Mouse (Mus musculus): ENCODE measurements at regions not wholly inside any gene's neighbourhood (a gene's known extent, or its start where the extent isn't known, plus 50 kb on each side); places are given as distances from the start of the nearest gene placed in this dataset.

DNA sequence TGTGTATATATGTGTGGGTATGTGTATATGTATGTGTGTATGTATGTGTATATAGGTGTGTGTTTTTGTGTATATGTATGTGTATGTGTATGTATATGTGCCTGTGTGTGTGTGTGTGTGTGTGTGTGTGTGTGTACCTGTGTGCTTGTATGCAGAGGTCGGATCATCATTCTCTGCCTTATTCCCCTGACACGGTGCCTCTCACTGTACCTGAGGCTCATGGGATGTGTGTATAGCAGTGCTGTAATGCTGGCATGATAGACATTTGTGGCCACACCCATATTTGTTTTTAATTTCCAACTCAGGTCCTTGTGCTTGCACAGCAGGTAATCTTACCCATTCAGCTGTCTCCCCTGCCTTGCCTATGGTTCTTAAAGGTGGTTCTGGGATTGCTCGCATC lies 402.1 kb upstream of the Tmpo start:
- DNase-seq (ENCODE audit: extremely low spot score): no peak

DNA sequence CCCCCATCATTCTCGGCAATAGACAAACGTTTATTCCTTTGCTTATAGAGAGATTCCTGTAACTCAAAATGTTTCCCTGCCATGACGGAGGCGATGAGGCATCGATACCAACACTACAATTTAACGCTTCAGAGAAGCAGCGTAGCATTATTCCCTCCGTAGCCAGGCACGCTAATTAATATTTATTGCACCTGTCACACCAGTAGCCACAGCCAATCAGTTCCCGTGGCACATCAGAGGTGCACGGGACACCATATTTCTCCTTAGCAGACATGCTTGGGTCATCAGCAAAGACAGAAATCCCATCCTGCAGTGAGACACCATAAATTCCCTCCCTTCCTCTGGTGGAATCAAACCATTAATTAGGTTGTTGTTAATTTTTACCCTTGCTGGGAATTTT lies 399.8 kb upstream of the Tmpo start:
- DNase-seq (ENCODE audit: extremely low spot score): no peak

DNA sequence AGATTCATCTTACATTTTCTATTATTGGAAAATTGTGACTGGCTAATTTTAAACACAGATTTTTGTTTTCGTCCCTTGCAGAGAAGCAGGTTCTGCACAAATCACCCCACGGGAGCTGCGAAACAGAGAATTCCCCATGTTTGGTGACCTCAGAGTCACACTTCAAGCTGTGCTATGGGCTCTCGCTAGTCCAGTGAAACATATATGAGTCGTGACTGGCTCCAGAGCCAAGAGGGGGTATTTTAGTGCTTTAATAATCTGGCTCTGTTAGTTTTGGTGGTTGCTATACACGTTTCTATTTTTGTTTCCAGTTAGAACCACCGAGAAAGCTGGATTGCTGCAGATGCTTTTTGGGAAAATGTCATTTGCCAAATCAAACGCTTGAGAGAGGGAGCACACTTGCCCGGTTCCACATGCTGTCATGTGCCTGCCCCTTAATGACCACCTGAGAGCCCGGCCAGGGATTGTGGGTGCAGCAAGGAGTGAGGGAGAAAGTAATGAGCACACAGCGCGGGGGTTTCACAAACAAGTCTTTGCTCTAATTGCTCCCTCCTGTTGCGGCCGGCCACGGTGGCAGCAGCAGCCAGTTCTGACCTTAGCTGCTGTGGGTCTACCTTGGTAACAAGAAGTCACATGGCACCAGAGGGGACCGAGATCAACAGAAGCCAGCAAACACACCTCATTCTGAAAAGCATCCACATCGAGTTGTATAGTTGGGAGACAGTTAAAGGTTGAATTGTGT lies 394.4 kb upstream of the Tmpo start:
- no peak for DNase-seq (ENCODE audit: extremely low spot score)

DNA sequence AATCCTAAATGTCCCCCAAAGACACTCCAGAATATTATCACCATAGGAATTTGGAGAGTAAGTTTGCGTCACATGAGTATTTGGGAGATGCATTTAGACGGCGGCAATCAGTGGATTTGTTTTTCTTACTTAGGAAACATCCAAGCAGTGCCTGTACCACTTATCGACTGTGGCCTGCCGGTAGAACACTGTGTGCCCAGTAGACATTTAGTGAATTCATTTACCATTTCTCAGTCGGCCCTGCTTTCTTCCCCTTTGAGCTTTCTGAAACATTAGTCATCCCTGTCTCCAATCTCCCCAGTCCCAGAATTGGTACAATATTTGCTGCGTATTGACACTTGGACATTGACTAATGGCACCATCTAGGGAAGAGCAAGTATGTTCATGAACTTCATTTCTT lies 391.7 kb upstream of the Tmpo start:
- no peak for DNase-seq (ENCODE audit: extremely low spot score)

DNA sequence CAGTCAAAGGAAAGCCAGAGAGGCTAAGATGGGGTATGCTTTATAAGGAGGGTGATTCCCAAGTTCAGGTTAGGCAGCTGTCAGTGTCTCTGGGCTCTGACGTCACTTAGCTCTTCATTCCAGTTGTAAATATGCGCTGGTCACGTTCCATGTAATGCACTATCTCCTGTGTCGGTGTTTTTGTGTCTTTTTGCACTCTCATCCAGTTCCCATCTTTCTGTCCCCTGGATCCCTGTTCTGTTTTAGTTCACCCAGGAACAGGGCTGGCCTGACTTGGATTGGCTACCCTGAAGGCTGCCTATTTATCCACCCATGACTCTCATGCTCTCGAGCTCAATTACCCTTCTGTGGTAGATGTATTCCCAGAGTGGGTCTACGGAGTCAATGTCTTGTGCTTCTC lies 387.9 kb upstream of the Tmpo start:
- DNase-seq (ENCODE audit: extremely low spot score): no peak

DNA sequence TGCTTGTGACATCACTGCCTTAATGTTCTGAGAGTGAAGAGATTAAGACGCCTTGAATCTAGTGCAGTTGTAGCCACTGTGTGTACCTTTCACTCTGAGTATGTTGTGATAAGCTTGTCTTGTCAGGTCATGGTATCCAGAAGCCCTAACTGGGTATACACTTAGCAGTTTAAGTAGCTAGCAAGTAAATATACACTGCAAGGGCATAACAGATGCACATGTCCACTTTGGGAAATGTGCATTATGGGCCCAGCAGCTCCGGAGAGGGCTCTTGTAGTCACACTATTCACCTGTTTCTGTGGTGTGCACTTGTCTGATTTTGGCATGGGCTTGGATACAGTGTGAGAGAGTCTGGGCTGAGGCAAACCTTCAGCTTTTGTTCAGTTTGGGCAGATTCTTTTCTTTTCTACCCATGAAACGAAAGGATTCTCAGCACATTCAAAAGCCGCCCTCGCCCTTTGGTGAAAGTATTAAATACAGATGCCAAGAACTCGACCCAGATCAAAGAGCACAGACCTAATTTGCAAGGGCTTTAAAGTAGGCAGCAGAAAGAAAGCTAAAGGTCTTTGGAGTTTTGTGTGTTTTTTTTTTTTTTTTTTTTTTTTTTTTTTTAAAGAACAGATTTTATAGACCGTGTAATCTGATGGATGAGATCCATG lies 385.1 kb upstream of the Tmpo start:
- DNase-seq (ENCODE audit: extremely low spot score): no peak

DNA sequence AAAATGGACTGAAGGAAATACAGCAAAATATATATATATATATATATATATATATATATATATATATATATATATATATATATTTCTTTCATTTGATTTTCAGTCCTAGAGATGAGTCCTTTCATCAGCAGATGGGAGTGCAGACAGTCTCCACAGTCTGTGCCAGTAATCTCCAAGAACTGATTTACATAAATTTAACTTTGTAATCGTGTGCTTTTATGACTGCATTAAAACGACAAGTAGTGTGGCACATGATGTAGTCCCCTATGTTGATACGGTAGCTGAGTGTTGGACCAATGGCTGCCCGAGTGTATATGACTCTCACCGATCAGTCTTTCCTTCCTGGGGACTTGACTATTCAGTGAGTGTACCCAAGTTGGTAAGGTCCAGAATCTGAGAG lies 378.2 kb upstream of the Tmpo start:
- no peak for DNase-seq (ENCODE audit: extremely low spot score)

DNA sequence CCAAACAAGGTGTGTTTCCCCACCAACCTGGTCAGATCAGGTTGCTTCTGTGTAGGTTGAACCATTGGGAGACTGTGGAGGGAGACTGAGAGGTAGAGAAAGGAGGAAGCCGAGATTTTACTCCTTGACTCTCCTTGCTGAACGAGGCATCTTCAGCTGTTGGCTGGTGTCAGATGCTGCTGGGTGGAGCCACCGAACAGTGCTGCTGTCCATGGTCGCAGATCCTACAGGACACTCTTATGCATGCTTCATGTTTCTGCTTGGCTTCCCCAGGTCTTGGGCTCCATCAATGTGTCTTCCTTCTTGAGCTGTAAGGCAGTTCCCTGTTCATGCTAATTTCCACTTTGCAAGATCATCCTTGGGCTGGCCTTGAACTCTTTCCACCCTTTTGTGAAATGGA lies 367.0 kb upstream of the Tmpo start:
- DNase-seq (ENCODE audit: extremely low spot score): no peak

DNA sequence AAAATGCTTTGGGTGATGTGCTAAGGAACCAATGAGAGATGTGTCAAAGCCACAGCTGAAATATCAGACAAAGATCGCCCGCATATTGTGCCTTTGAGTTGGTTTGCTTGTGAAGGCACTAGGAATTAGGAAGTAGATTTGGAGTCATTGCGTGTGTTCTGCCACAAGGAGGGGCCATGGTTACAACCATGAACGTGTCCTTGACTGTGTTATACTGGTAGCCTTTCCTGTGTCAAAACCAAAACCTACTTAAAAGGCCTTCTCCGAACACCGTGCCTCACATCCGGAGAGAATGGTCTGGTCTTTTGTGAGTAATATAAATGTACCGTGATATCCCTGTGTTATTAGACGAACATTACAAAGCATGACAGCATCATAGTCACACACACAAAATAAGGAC lies 365.0 kb upstream of the Tmpo start:
- DNase-seq (ENCODE audit: extremely low spot score): peak; percentile 26

DNA sequence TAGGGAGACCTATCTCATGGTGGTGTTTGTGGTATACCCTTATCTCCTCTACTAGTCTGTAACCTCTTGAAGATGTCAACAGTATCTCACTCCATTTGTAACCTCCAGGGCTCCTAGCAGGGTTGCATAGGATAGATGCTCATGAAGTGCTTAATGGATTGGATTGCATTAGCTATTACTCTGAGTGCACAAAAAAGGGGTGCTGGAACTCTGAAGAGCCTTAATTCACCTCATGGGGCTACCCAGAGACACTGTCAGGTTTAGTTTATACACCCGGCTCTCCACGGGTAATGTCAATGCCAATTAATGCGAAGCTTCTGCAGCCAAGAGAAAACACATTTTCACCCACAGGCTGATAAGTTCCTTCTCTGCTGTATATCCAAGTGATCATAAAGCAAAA lies 364.3 kb upstream of the Tmpo start:
- DNase-seq (ENCODE audit: extremely low spot score): no peak

DNA sequence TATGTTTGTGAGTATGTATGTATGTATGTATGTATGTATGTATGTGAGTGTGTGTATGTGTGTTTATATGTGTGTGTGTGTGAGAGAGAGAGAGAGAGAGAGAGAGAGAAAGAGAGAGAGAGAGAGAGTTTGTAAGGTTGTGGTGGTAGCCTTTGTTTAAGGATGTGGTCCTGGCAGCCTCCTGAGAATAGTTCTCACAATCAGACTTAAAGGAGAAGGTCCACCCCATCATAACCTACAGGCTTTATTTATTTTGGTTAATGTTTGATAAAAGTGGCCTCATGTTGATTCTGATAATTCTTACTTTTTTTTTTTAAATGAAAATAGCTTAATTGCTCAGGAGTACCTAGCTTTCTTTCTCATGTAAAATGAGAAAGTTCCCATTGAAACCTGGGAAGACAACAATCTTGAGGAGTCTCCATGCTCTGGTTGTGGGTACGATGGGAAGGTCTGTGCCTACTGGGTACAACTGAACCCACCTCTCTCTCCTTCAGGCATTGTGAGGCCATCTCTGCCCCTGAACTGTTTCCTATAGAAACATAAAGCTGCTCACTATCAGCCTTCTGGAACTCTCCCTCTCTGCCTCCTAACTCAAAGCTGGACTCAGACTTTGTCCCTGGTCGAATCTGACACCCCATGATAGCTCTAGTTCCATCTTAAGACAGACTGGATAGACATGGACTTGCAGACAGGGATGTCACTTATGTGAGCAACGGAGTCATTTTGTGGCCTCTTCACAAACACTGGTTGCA lies 362.2 kb upstream of the Tmpo start:
- DNase-seq (ENCODE audit: extremely low spot score): no peak

DNA sequence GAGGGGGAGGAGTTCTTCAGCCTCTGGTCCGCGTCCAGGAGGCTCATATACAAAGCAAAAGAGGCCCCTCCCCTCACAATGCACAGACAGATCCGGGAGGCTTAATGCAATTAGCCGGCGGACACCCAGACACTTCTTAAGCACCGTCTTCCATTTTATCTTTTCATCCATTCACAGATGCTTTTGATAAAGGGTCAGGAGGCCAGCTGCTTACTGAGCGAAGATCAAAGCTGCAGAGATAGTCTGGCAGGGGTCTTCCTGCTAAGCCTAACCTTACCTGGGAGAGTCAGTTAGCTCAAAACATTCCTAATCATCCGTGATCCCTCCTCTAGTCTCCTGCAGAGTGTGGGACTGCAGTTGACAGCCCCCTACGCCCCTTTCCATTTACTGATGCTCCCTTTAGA lies 361.1 kb upstream of the Tmpo start:
- DNase-seq (ENCODE audit: extremely low spot score): peak; percentile 20

DNA sequence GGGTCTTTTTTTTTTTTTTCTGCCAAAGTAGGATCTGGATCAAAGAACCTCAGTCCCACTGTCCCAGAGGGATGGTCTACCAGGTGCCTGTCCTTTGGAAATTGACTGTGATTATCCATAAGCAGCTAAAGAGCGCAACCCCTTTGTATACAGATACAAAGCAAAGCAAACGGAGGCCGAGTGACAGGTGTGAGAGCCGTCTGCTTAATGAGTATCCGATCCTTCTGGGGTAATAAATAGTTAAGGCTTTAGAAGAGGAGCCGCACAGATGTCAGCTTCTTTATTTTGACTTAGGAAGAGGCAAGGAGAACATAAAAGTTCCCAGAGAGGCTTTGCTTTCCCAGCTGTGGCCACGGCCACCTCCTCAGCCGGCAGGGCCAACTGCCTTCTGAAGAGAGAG lies 356.1 kb upstream of the Tmpo start:
- DNase-seq (ENCODE audit: extremely low spot score): no peak

DNA sequence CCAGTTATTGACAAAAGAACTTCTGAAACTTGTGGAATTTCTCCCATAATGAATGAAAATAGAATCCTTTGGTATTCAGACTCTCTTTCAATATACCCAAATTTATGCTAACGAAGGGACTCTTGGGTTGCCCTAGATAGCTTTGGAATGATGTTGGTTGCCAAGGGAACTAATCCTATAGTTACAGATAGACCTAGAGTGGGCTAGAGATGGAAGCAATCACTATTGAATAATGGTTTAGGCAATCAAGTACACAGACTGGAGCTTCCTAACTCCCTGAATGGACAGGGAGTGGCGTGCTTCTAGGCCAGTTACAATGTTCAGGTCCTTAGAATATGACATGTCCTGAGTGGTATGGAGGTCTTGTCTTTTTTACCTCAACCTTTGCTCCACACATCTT lies 354.3 kb upstream of the Tmpo start:
- no peak for DNase-seq (ENCODE audit: extremely low spot score)

DNA sequence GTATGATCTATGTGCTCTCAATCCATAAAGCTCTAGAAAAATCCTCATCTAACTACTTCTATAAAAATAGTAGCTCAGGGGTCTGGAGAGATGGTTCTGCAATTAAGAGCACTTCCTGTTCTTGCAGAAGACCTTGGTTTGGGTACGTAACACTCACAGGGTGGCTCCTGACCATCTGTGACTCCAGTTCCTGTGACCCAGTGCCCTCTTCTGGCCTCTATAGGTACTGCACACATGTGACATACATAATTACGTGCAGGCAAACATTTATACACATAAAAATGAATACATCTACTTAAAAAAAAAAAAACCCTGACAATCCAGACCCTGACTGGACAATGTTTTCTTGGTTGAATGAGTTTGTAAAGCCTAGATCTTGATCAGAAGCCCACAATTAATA lies 347.2 kb upstream of the Tmpo start:
- no peak for DNase-seq (ENCODE audit: extremely low spot score)

DNA sequence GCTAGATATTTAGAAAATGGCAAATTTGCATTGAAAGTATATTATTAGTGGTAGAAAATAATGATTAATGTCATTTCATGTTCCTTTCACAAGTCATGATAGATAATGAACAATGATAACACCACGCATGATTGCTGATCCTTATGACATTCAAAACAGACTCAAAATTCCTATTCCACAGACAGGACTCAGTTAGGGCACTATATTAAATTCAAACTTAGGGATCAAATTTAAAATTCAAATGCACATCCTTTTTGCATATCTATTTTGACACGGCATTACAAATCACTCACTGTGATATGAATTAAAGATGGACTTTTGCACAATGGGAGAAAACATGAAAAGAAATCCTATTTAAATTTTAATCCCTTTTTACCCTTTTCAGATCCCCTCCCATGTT lies 340.1 kb upstream of the Tmpo start:
- DNase-seq (ENCODE audit: extremely low spot score): no peak

DNA sequence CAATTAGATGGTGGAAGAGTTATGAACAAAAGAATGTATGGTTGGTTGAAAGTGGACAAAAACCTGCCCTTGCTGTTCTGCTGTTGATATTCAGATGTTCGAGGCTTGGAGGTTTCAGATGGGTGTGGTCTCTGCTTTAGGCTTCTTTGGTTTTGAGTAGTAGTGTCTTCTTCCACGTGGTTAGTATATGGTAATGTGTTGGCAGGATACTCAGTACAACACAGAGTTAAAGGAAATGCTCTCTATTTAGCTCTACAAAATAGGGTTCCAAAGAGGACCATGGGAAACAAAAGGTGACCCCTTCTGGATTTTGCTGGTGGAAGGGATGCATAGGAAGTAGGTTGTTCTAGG lies 333.9 kb upstream of the Tmpo start:
- DNase-seq (ENCODE audit: extremely low spot score): no peak

DNA sequence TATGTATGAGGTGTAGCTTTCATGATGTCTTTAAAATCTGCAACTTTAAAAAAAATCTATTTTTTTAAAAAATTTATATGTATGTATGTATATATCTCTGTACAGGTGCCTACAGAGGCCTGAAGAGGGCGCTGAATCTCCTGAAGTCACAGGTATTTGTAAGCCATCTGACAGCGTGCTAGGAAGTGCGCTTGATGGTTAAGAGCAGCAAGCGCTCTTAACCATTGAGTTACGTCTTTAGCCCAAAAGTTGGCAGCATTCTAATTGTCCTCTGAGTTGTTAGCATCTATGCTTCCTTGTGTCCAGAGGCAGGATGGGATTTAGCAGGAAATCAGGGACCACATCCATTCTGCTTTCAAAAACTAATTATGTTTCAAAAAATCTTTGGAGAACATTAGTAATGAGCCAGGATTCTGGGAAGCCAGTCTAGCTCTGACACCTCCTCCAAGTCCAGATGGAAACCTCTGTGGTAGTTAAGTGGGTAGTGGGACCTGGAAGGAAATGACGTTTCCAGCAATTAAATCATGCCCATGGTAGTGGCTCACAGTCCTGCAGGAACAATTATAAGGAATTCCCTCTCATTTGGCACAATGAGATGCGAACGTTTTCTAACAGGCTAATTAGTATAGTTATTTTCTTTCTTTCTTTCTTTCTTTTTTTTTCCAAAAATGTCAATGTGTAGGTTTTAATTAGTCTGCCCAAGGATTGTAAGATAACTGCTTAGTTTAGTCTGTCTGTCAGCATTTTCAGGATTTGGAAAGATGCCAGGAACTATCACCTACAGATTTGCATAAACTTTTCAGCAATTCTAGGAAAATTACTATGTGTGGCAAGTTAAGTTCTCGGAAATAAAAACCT lies 333.3 kb upstream of the Tmpo start:
- no peak for DNase-seq (ENCODE audit: extremely low spot score)

DNA sequence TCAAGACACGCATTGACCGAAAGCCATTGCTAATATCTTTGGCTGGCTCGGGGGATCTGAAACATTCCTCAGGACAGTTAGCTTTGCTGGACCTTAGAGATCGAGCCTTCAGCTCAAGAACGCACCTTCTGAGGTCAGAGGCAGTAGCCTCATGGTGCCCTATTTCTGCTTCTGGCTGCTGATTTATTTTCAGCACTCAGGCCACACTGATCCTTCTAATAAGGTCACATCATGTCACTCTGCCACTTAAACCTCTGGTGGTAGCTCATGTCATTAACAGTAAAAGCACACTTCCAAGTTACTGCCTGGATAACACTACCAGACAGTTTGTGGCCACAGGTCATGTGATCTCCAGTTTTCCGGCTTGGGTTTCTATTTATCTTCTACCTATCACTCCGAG lies 325.9 kb upstream of the Tmpo start:
- no peak for DNase-seq (ENCODE audit: extremely low spot score)

DNA sequence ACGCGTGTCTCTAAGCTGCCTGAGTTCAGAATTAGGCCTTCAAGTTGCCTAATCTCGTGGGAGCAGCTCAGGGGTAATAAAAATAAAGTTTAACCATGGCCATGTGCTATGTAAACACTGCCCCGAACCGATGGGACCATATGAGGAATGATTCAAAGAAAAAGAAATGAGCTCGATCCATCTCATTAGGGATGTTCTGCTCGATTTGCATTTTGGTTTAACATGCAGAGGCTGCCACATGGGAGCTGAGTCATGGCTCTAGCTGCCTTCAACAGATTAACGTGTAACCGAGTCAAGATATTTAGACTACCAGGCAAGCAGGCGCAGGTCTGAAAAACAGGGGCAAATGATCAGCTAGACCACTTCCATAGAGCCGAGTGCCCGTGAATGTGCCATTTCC lies 323.8 kb upstream of the Tmpo start:
- DNase-seq (ENCODE audit: extremely low spot score): no peak

DNA sequence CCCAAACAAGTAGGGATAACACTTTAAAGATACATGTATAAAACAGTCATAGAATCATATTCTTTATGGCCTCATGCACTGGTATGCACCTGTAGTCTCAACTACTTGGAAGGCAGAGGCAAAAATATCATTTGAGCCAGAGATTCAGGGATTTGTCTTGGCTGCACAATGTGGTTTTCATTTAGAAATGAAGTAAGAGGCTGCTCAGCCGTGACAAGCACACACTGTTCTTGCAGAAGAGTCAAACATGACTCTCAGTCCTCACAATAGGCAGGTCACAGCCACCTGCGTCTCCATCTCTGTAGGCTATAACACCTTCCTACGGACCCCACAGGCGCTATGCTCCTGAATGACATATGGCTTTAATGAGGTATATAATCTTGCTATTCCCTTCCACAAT lies 317.4 kb upstream of the Tmpo start:
- no peak for DNase-seq (ENCODE audit: extremely low spot score)

DNA sequence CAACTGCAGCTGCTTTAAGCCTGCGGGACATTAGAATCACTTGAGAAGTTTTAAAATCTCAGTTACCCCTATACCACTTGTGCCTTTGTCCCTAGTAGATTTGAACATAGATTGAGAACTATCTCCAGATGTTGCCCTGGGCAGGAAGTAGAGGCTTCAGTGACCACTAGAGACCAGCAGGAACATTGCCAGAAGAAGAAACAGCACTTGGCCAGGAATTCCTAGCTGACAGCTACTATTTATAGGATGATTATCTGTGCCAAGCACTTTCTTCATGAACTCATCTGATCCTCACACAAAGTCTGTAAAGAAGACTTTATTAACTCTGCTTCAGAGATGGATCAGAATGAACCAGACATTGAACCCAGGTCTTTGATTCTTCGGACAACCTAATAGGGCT lies 283.6 kb upstream of the Tmpo start:
- DNase-seq (ENCODE audit: extremely low spot score): no peak

Data from embryo, embryonic 9.5 days (tissue).